Mouse (Mus musculus) MEL-GATA-1-ER (cell line): Measurements from ENCODE around the gene Pde6d.

Experiments
- DNase-seq: peaks from one replicate; pipeline ENCODE4 v3.0.0-alpha.2; 2012; ENCODE audit warnings: low read depth; ENCODE audit errors: extremely low read depth

Gene Pde6d

GRCm38 (mm10) chr1:86504697-86505421 lies 77.6 kb downstream of the Pde6d start:
- DNase-seq, result no peak

GRCm38 (mm10) chr1:86503906-86504696 lies 78.3 kb downstream of the Pde6d start:
- DNase-seq, result peak; percentile 65

GRCm38 (mm10) chr1:86503165-86503747 lies 79.2 kb downstream of the Pde6d start:
- DNase-seq, result no peak

GRCm38 (mm10) chr1:86502221-86503048 lies 80.0 kb downstream of the Pde6d start:
- no peak for DNase-seq

GRCm38 (mm10) chr1:86501559-86501958 lies 80.9 kb downstream of the Pde6d start:
- peak; percentile 79 for DNase-seq

GRCm38 (mm10) chr1:86501114-86501532 lies 81.3 kb downstream of the Pde6d start:
- DNase-seq, result peak; percentile 66

GRCm38 (mm10) chr1:86500681-86501080 lies 81.7 kb downstream of the Pde6d start:
- no peak for DNase-seq

- DNase-seq, result peak; percentile 67
These were observed 82.5 kb downstream of the Pde6d start for GRCm38 (mm10) chr1:86499903-86500302.

- DNase-seq, result no peak
These were observed 83.8 kb downstream of the Pde6d start for GRCm38 (mm10) chr1:86498611-86499010.

GRCm38 (mm10) chr1:86497986-86498385 lies 84.4 kb downstream of the Pde6d start:
- no peak for DNase-seq

- DNase-seq, result no peak
These were observed 85.1 kb downstream of the Pde6d start for GRCm38 (mm10) chr1:86497361-86497760.

GRCm38 (mm10) chr1:86496340-86496739 lies 86.1 kb downstream of the Pde6d start:
- no peak for DNase-seq

- DNase-seq, result no peak
These were observed 88.6 kb downstream of the Pde6d start for GRCm38 (mm10) chr1:86493783-86494182.
